Mouse (Mus musculus) E14TG2a.4 (cell line): Measurements from ENCODE around the gene Alg1.
"Not testable (repeated sequence)": the region's sequence is repeated elsewhere in the genome, so short reads cannot be mapped to it uniquely, and the experiment has no call there.

Experiments used
- CTCF ChIP-seq: conservative IDR thresholded peaks from 2 replicates; pipeline ENCODE4 v1.5.1; 2014; ENCODE audit warnings: low read length
- POU5F1 ChIP-seq: IDR thresholded peaks from 2 replicates; pipeline ENCODE4 v1.6.1; 2014; ENCODE audit warnings: low read length, borderline replicate concordance

DNA sequence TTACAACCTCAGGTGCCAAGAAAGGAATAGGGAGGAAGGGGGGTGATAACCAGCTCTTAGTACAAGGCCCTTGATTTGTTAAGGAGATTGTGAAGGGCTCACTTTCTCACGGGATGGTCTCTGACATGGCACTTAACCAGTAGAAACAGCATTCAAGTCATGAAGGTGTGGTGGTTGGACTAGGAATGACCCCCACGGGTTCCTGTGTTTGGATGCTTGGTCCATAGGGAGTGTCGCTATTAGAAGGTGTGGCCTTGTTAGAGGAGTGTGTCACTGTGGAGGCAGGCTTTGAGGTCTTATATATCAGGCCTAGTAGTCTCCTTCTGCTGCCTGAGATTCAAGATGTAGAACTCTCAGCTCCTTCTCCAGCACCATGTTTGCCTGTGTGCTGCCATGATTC lies 5.3 kb upstream of the Alg1 start:
- not testable (repeated sequence) for TF ChIP-seq CTCF, POU5F1
